Mouse (Mus musculus) large intestine, adult 2 months (tissue): ENCODE measurements at regions not wholly inside any gene's neighbourhood (a gene's known extent, or its start where the extent isn't known, plus 50 kb on each side); places are given as distances from the start of the nearest gene placed in this dataset.

Experiments
- DNase-seq: peaks from one replicate; pipeline ENCODE4 v3.0.0-alpha.2; 2012; ENCODE audit warnings: low read depth, low spot score
- WGBS: fragments of 180-500 bp; shearing (Covaris S2); methylation state at CpG from one replicate; pipeline ENCODE4 v1.1.7; 2018; 5-methylcytosine and 5-hydroxymethylcytosine counted together

GRCm38 (mm10) chr14:95949512-95949911 lies 68.5 kb downstream of the 4921530L21Rik start:
- 34% methylated on average over 2 of the region's 2 CpGs for WGBS
- no peak for DNase-seq

DNA sequence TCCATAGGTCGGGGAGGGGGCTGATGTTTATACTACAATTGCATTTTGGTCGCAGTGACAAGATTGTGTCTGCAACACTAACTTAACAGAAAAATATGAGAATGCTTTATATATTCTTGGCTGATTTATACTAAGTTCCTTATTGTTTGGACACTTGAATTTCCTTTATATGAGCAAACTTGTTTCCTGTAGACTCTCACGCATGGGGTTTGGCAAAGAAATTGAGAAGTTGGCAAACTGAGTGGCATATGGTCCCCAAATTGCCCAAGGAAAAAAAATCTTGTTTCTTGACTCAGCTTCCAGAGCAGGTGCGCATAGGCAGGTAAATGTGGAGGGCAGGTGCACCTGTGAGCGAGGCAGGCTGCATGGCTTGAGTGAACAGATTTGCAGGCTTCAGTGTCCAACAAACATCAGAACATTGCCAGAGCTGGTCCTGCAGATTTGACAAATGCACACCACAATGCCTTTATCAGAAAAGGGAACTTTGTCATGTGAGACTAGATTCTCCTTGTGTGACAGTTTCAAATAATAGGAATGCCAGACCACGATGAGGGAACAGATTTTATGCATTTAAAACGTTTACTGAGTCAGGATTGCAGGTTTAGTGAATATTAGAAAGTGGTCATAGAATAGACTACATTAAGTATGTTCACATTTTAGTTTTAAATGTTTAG lies 75.1 kb downstream of the 4921530L21Rik start:
- DNase-seq: no peak
- WGBS: 49% methylated on average over 7 of the region's 7 CpGs

DNA sequence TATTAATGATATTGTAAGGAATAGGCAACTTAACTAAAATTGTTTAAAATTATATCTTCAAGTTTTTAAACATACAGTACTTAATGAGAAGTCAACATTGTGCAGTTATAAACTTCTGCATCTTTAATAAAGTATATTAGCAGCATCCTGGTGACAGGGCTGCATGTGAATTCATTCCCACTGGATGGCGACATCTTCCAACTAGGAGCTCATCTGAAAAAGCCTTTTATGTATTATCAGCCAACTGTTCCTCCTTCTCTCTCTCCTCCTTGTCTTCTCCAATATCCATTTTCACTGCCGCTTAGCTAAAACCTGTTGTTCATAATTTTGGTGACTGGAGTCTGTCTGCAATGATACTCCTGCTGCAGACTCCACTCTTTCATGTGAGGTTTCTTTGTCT lies 103.0 kb downstream of the 4921530L21Rik start:
- 62% methylated on average over 2 of the region's 2 CpGs for WGBS
- no peak for DNase-seq

DNA sequence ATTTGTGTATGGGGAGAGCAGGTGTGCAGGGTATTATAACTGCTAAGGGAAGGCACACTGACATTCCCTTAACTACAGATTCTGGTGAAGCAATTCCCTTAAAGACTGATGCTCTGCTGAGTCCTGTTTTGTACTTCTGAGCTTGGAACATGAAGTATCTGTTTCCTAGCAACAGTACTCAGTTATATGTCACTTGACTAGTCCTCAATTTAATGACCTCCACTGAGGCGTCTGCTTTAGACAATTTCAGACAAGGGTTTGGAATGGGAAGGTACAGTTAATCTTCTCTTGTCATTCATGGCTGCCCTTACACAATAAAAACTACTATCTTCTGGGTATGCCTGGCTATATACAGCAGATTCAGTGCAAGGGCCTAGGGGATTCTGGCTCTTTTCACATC lies 117.3 kb downstream of the 4921530L21Rik start:
- WGBS: 65% methylated on average over 1 of the region's 1 CpGs
- no peak for DNase-seq

GRCm38 (mm10) chr14:96021646-96022045 lies 140.6 kb downstream of the 4921530L21Rik start:
- DNase-seq: peak; percentile 6
- 32% methylated on average over 2 of the region's 2 CpGs for WGBS
